Mouse (Mus musculus): Measurements from ENCODE around the gene Actr2. TPM values are rescaled to one million over a fixed set of nuclear protein-coding genes. Genes with fewer than 3 reads are reported as not detected.
"Not testable (repeated sequence)": the region's sequence is repeated elsewhere in the genome, so short reads cannot be mapped to it uniquely, and the experiment has no call there.

Gene Actr2
- 64.4 and 74.5 TPM in 2 replicates for polyA plus RNA-seq (2014; fragmentation: Nextera tagmentation; extraction: Ambion mirVana)

DNA sequence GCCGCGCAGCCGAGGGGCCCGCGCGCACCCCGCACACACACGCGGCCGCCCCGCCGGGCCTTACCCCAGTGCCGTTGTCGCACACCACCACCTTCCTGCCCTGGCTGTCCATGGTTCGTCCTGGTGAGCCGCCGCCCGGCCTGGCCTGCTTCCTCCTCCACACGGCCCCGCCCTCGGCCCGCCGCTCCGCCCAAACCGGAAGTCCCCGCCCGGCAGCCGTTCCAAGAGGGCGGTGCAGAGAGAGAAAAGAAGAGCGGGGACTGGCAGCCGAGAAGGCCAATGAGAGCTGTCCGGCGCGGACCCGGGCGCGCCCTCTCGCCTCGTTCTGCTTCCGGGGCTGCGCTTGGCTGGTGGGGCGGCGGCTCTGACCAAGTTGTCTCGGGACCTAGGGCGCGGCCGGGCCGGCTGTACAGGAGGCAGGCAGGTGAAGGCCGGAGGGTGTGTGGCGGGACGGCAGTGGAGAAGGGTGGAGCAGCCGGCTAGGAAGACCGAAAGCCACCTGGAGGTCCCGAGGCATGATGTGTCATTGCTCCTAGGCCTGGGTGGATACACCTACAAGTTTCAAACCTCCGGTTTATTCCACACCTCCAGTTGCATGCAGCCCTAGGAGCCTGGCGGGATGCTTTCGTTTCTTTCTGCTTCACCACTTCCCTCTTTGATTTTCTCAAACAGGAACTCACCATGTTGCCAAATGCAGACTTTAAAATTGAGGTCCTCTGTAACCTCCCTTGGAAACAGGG is at the start of gene Actr2:
TSS of gene Actr2 (minus strand) at position 173 of the 740 bp plus-strand sequence.
- Histone ChIP-seq H3K4me2 (peak within 1 kb of the TSS; percentile 84), H3K27ac (ENCODE audit: low read depth, low read length) (peak within 1 kb of the TSS; percentile 92), H3K9me3 (ENCODE audit: control insufficient read depth, low read length) (no peaks in the 10 kb centered on the region), H3K9ac (ENCODE audit: low read depth, low read length) (peak within 1 kb of the TSS; percentile 94), H3K4me3 (ENCODE audit: low read depth, low read length) (peak within 1 kb of the TSS; percentile 84), H3K27me3 (replicated peaks; ENCODE audit: control insufficient read depth, insufficient read depth, low read length) (no peaks in the 10 kb centered on the region), H3K36me3 (ENCODE audit: control insufficient read depth, insufficient read depth, low read length) (no peaks in the 10 kb centered on the region; the same call in 1 of the 2 replicates), H3K4me1 (replicated peaks; ENCODE audit: control insufficient read depth, insufficient read depth, low read length) (peaks cover 4% of the 10 kb centered on the region)
- peak; percentile 99 for DNase-seq (ENCODE audit: low spot score)
- WGBS: 0% methylated on average over 56 of the region's 57 CpGs
- ATAC-seq (replicated peaks; ENCODE audit: low FRiP score): peak; percentile 95

DNA sequence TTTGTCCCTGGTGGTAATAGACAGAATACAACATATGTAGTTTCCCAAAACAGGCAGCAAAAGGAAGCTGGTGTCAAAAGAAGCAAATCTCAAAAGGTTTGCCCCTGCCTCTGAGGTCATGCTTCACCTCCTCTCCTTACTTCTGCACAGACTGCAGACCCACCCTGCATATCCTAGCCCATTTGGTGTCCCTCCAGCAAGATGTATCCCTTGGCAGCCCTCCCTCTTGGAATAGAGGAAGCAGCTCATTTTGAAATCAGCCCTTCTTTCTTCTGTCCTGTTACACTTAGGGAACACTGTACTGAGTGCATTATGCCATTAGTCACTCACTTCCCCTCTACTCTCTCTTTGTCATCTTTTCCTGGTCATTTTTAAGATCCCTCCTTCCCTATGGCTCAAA is 46.2 kb upstream of the Actr2 start:
- H3K9me3 ChIP-seq (ENCODE audit: control insufficient read depth, low read length): no peaks in the 10 kb centered on the region
- H3K9ac ChIP-seq (ENCODE audit: low read depth, low read length): no peak overlapping the region
- no peaks in the 10 kb centered on the region for H3K36me3 ChIP-seq (ENCODE audit: control insufficient read depth, insufficient read depth, low read length)
- no peaks in the 10 kb centered on the region for H3K27me3 ChIP-seq (replicated peaks; ENCODE audit: control insufficient read depth, insufficient read depth, low read length)
- H3K27ac ChIP-seq (ENCODE audit: low read depth, low read length): no peak overlapping the region
- no peak for ATAC-seq (replicated peaks; ENCODE audit: low FRiP score)
- H3K4me1 ChIP-seq (replicated peaks; ENCODE audit: control insufficient read depth, insufficient read depth, low read length): no peaks in the 10 kb centered on the region
- no peak overlapping the region for H3K4me2 ChIP-seq
- no peak overlapping the region for H3K4me3 ChIP-seq (ENCODE audit: low read depth, low read length)
- no peak for DNase-seq (ENCODE audit: low spot score)

DNA sequence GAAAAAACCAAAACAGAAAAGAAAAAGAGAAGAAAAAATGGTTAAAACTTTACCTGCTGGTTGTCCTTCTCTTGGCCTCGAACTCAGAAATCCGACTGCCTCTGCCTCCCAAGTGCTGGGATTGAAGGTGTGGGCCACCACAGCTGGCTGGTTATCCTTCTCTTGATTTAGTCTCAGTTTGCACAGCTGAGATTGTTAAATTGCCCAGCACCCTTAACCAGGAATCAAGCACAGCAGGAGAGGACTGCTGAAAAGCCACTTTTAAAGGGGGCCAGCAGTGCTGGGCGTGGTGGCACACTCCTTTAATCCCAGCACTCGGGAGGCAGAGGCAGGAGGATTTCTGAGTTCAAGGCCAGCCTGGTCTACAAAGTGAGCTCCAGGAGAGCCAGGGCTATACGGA is 40.8 kb upstream of the Actr2 start:
- H3K9ac ChIP-seq (ENCODE audit: low read depth, low read length): not testable (repeated sequence)

DNA sequence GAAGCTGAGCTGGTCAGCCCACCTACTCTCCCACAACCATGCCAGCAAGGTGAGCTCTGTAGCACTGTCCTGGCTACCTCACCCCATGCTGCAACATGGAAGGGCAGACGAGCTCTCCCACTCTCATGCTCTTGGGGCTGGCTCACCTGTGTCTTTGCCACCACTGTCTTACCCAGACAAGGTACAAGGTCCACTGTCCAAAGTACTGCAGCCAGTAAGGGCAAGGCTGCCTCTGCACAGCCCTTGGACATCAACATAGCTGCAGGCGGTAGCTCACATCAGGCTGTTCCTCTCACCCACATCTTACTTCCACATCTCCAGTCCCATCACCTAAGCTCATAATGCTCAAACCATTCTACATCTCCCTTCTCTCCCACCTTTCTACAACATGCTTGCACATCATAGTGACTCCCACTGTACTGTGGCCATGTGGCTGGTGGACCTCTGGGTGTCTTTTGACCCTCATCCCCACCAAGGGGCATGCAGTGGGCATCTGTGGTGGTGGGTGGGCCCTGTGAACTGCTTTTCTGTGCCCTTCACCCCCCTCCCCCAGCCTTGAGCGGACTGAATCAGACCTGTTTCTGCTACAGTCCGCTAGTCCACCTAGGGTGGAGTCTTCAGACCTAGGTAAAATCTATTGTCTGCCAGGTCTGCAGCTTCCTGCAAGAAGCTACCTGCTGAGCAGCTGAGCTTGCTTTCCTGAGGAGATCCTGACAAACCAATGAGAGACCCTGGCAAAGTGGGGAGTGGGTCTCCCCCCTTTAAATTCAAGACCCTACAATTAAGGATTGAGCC is 39.6 kb upstream of the Actr2 start:
- Histone ChIP-seq H3K4me1 (replicated peaks; ENCODE audit: control insufficient read depth, insufficient read depth, low read length) (no peaks in the 10 kb centered on the region), H3K4me2 (no peak overlapping the region), H3K4me3 (ENCODE audit: low read depth, low read length) (no peak overlapping the region), H3K9ac (ENCODE audit: low read depth, low read length) (no peak overlapping the region), H3K27me3 (replicated peaks; ENCODE audit: control insufficient read depth, insufficient read depth, low read length) (no peaks in the 10 kb centered on the region), H3K36me3 (ENCODE audit: control insufficient read depth, insufficient read depth, low read length) (no peaks in the 10 kb centered on the region), H3K27ac (ENCODE audit: low read depth, low read length) (no peak overlapping the region), H3K9me3 (ENCODE audit: control insufficient read depth, low read length) (no peaks in the 10 kb centered on the region)
- WGBS: 84% methylated on average over 4 of the region's 4 CpGs
- DNase-seq (ENCODE audit: low spot score) (no peak), ATAC-seq (replicated peaks; ENCODE audit: low FRiP score) (no peak)

More for the DNA sequence above, 40.8 kb upstream of the Actr2 start:
- not testable (repeated sequence) for H3K9me3 ChIP-seq (ENCODE audit: control insufficient read depth, low read length); ATAC-seq (replicated peaks; ENCODE audit: low FRiP score); H3K4me1 ChIP-seq (replicated peaks; ENCODE audit: control insufficient read depth, insufficient read depth, low read length); H3K4me3 ChIP-seq (ENCODE audit: low read depth, low read length); H3K27me3 ChIP-seq (replicated peaks; ENCODE audit: control insufficient read depth, insufficient read depth, low read length); H3K4me2 ChIP-seq; H3K36me3 ChIP-seq (ENCODE audit: control insufficient read depth, insufficient read depth, low read length); H3K27ac ChIP-seq (ENCODE audit: low read depth, low read length); DNase-seq (ENCODE audit: low spot score)
- 86% methylated on average over 5 of the region's 5 CpGs for WGBS

DNA sequence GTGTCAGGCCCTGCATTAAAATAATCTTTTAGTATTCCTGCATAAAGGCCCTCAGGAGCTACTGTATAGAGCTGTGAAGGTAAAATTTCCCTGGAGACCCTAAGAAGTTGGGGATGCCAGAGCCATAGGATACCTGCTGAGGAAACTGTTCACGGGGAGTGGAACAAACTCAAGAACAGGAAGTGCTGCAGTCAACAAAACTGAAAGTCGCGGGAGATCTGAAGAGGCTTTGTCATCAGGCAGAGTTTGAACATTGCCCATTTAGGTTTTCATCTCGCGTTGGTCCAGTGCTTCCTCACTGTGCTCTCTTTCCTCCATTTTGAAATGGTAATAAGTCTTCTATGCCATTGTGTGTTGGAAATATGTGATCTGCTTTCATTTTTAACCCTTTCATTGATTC is 38.6 kb upstream of the Actr2 start:
- 68% methylated on average over 5 of the region's 5 CpGs for WGBS

DNA sequence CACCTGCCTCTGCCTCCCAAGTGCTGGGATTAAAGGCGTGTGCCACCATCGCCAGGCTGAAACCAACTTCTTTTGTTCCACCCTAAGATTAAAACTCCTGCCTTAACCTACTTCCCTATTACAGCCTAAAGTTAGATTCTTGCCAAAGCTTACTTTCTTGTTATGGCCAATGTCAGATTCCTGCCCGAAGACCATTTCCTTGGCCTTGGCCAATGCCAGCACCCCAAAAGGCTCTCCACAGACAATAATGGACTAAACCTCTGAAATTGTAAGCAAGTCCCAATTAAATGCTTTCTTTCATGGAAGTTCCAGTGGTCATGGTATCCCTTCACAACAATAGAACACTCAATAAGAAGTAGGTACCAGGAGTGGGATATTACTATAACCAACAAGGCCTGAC is 37.2 kb upstream of the Actr2 start:
- Histone ChIP-seq H3K9me3 (ENCODE audit: control insufficient read depth, low read length) (no peaks in the 10 kb centered on the region), H3K27me3 (replicated peaks; ENCODE audit: control insufficient read depth, insufficient read depth, low read length) (no peaks in the 10 kb centered on the region), H3K27ac (ENCODE audit: low read depth, low read length) (no peak overlapping the region), H3K4me3 (ENCODE audit: low read depth, low read length) (no peak overlapping the region), H3K4me2 (no peak overlapping the region), H3K4me1 (replicated peaks; ENCODE audit: control insufficient read depth, insufficient read depth, low read length) (no peaks in the 10 kb centered on the region), H3K9ac (ENCODE audit: low read depth, low read length) (no peak overlapping the region), H3K36me3 (ENCODE audit: control insufficient read depth, insufficient read depth, low read length) (no peaks in the 10 kb centered on the region)
- WGBS: 91% methylated on average over 3 of the region's 3 CpGs
- ATAC-seq (replicated peaks; ENCODE audit: low FRiP score) (no peak), DNase-seq (ENCODE audit: low spot score) (no peak)

More for the DNA sequence above, 38.6 kb upstream of the Actr2 start:
- Histone ChIP-seq H3K36me3 (ENCODE audit: control insufficient read depth, insufficient read depth, low read length) (no peaks in the 10 kb centered on the region), H3K27me3 (replicated peaks; ENCODE audit: control insufficient read depth, insufficient read depth, low read length) (no peaks in the 10 kb centered on the region), H3K4me1 (replicated peaks; ENCODE audit: control insufficient read depth, insufficient read depth, low read length) (no peaks in the 10 kb centered on the region), H3K9ac (ENCODE audit: low read depth, low read length) (no peak overlapping the region), H3K27ac (ENCODE audit: low read depth, low read length) (no peak overlapping the region), H3K9me3 (ENCODE audit: control insufficient read depth, low read length) (no peaks in the 10 kb centered on the region), H3K4me2 (no peak overlapping the region), H3K4me3 (ENCODE audit: low read depth, low read length) (no peak overlapping the region)
- DNase-seq (ENCODE audit: low spot score) (no peak), ATAC-seq (replicated peaks; ENCODE audit: low FRiP score) (no peak)

DNA sequence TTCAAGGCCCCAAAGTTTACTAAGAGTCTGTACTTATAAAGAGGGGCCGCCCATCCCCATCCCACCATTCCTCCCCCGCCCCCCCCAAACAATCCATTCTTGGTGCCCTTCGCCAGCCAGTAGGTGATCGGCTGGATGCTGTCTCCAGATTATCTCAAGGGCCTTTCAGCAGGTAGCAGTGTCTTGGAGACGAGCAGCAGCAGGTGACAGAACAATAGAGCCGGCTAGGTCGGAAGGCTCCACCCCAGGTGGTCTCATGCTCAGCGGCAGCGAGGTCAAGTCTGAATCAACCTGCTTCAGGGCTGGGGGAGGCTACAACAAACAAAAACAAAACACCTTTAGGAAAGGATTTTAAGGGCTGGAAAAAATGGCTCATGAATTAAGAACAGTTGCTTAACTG is 32.7 kb upstream of the Actr2 start:
- H3K27ac ChIP-seq (ENCODE audit: low read depth, low read length): peak overlapping the region; percentile 62; the same call in 1 of the 2 replicates
- WGBS: 64% methylated on average over 9 of the region's 9 CpGs
- H3K9me3 ChIP-seq (ENCODE audit: control insufficient read depth, low read length): no peaks in the 10 kb centered on the region
- no peak overlapping the region for H3K9ac ChIP-seq (ENCODE audit: low read depth, low read length)
- no peak for DNase-seq (ENCODE audit: low spot score)
- H3K4me2 ChIP-seq: no peak overlapping the region
- no peak overlapping the region for H3K4me3 ChIP-seq (ENCODE audit: low read depth, low read length)
- ATAC-seq (replicated peaks; ENCODE audit: low FRiP score): no peak
- no peaks in the 10 kb centered on the region for H3K36me3 ChIP-seq (ENCODE audit: control insufficient read depth, insufficient read depth, low read length)
- no peaks in the 10 kb centered on the region for H3K27me3 ChIP-seq (replicated peaks; ENCODE audit: control insufficient read depth, insufficient read depth, low read length)
- no peaks in the 10 kb centered on the region for H3K4me1 ChIP-seq (replicated peaks; ENCODE audit: control insufficient read depth, insufficient read depth, low read length)

DNA sequence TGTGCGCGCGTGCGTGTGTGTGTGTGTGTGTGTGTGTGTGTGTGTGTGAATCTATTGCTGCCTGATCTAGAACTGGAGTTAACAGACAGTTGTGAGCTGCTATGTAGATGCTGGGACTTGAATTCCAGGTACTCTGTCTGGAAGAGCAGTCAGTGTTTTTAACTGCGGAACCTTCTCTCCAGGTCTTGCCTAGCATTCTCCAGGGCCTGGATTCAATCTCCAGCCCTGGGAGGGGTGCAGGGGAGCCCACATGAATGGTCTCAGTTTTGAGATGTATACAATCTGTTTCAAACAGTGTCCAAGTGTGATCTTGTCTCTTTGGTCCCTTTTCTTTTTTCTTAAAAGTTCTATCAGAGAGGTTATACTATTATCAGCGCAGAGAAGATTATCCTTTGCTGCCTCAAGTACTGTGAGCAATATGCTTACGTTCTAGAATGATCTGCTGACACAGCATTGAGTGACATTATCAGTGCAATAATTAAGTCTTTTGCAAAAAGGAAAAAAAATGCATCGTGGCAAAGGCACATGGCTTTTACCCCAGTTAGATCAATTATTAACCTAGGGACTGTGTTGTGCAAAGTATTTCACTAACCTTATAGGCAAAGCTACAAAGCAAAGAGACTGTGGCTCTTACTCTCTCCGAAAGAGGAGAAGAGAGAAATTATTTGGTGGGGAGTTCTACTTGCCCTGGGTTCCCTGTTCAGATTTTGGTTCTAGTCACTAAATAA is 32.0 kb upstream of the Actr2 start:
- peak overlapping the region; percentile 62; the same call in 1 of the 2 replicates for H3K27ac ChIP-seq (ENCODE audit: low read depth, low read length)
- H3K9ac ChIP-seq (ENCODE audit: low read depth, low read length): no peak overlapping the region
- H3K4me1 ChIP-seq (replicated peaks; ENCODE audit: control insufficient read depth, insufficient read depth, low read length): no peaks in the 10 kb centered on the region
- no peak overlapping the region for H3K4me3 ChIP-seq (ENCODE audit: low read depth, low read length)
- H3K27me3 ChIP-seq (replicated peaks; ENCODE audit: control insufficient read depth, insufficient read depth, low read length): no peaks in the 10 kb centered on the region
- no peaks in the 10 kb centered on the region for H3K9me3 ChIP-seq (ENCODE audit: control insufficient read depth, low read length)
- no peak for DNase-seq (ENCODE audit: low spot score)
- H3K36me3 ChIP-seq (ENCODE audit: control insufficient read depth, insufficient read depth, low read length): no peaks in the 10 kb centered on the region
- H3K4me2 ChIP-seq: no peak overlapping the region
- ATAC-seq (replicated peaks; ENCODE audit: low FRiP score): no peak
- 78% methylated on average over 9 of the region's 9 CpGs for WGBS
